Mouse (Mus musculus) bone marrow macrophage, adult 2 months (primary cell): ENCODE measurements around the gene H2al2a. TPM values are rescaled to one million over a fixed set of nuclear protein-coding genes. Genes with fewer than 3 reads are reported as not detected.

Experiments used
- H3K27ac ChIP-seq: 2 replicates; pipeline ENCODE4 v1.5.1; 2012; ENCODE audit warnings: low read depth, low read length; ENCODE audit not compliant: insufficient read depth
- H3K4me1 ChIP-seq: 2 replicates; pipeline ENCODE4 v1.6.1; 2012; ENCODE audit warnings: low read length; ENCODE audit not compliant: control insufficient read depth, insufficient read depth
- H3K4me3 ChIP-seq: 2 replicates; pipeline ENCODE4 v1.5.1; 2012; ENCODE audit warnings: mild to moderate bottlenecking, low read length, moderate library complexity; ENCODE audit not compliant: insufficient read depth
- CTCF ChIP-seq: IDR thresholded peaks from 2 replicates; pipeline ENCODE4 v1.5.1; 2012; ENCODE audit warnings: low read depth, mild to moderate bottlenecking, low read length, moderate library complexity
- POLR2A ChIP-seq: IDR thresholded peaks from 2 replicates; pipeline ENCODE4 v1.6.1; 2012; ENCODE audit warnings: mild to moderate bottlenecking, low read depth, low read length, borderline replicate concordance
- polyA plus RNA-seq: library from polyadenylated mRNA; stranded (reverse); fragments of >200 nt; gene quantifications from 2 replicates; pipeline ENCODE4 v1.2.4, GENCODE M21; 2012; ENCODE audit not compliant: missing spikeins, insufficient read depth, insufficient read length

The H2al2a gene
- polyA plus RNA-seq, 1 experiment = not detected

- no peak overlapping the region; the same call in 1 of the 2 replicates for H3K27ac ChIP-seq
- peak overlapping the region; percentile 72 for H3K4me3 ChIP-seq
- TF ChIP-seq CTCF (peak; percentile 85), POLR2A (no peak)
- no peaks in the 10 kb centered on the region for H3K4me1 ChIP-seq
Observed at GRCm38 (mm10) chr2:18027448-18028139, 30.8 kb upstream of the H2al2a start.

GRCm38 (mm10) chr2:18026116-18026947, 29.6 kb upstream of the H2al2a start:
- Histone ChIP-seq H3K4me1 (no peaks in the 10 kb centered on the region), H3K27ac (no peak overlapping the region), H3K4me3 (peak overlapping the region; percentile 72)
- TF ChIP-seq CTCF (no peak), POLR2A (no peak)

GRCm38 (mm10) chr2:18025781-18026115, 29.0 kb upstream of the H2al2a start:
- peak overlapping the region; percentile 72 for H3K4me3 ChIP-seq
- TF ChIP-seq CTCF (no peak), POLR2A (no peak)
- no peaks in the 10 kb centered on the region for H3K4me1 ChIP-seq
- H3K27ac ChIP-seq = no peak overlapping the region

- no peak overlapping the region for H3K4me3 ChIP-seq
- H3K4me1 ChIP-seq = no peaks in the 10 kb centered on the region
- no peak for TF ChIP-seq POLR2A
- TF ChIP-seq CTCF = no peak
- no peak overlapping the region for H3K27ac ChIP-seq
Observed at GRCm38 (mm10) chr2:18025116-18025515, 28.4 kb upstream of the H2al2a start.

- no peak overlapping the region for H3K27ac ChIP-seq
- TF ChIP-seq CTCF (no peak), POLR2A (no peak)
- H3K4me3 ChIP-seq = no peak overlapping the region
- H3K4me1 ChIP-seq = no peaks in the 10 kb centered on the region
Observed at GRCm38 (mm10) chr2:18022886-18023285, 26.1 kb upstream of the H2al2a start.

- TF ChIP-seq POLR2A = no peak
- no peak for TF ChIP-seq CTCF
- Histone ChIP-seq H3K27ac (no peak overlapping the region), H3K4me3 (no peak overlapping the region), H3K4me1 (no peaks in the 10 kb centered on the region)
Observed at GRCm38 (mm10) chr2:18019122-18019521, 22.4 kb upstream of the H2al2a start.

GRCm38 (mm10) chr2:18017321-18017720, 20.6 kb upstream of the H2al2a start:
- Histone ChIP-seq H3K4me3 (no peak overlapping the region), H3K4me1 (no peaks in the 10 kb centered on the region), H3K27ac (no peak overlapping the region)
- no peak for TF ChIP-seq POLR2A
- TF ChIP-seq CTCF = no peak

GRCm38 (mm10) chr2:18016639-18017038, 19.9 kb upstream of the H2al2a start:
- Histone ChIP-seq H3K4me1 (no peaks in the 10 kb centered on the region), H3K27ac (no peak overlapping the region), H3K4me3 (no peak overlapping the region)
- no peak for TF ChIP-seq CTCF
- no peak for TF ChIP-seq POLR2A

- Histone ChIP-seq H3K4me3 (no peak overlapping the region), H3K27ac (no peak overlapping the region), H3K4me1 (no peaks in the 10 kb centered on the region)
- no peak for TF ChIP-seq POLR2A
- TF ChIP-seq CTCF = no peak
Observed at GRCm38 (mm10) chr2:18015581-18015980, 18.8 kb upstream of the H2al2a start.

GRCm38 (mm10) chr2:18012866-18013265, 16.1 kb upstream of the H2al2a start:
- TF ChIP-seq POLR2A (no peak), CTCF (no peak)

More at GRCm38 (mm10) chr2:18012866-18013265, 16.1 kb upstream of the H2al2a start:
- Histone ChIP-seq H3K27ac (no peak overlapping the region), H3K4me3 (no peak overlapping the region), H3K4me1 (no peaks in the 10 kb centered on the region)
